Mouse (Mus musculus) stomach, postnatal 0 days (tissue): ENCODE data around the gene Coro2a. TPM values are rescaled to one million over a fixed set of nuclear protein-coding genes. Genes with fewer than 3 reads are reported as not detected.

ENCODE experiments used
- ATAC-seq: fragments of 200-750 bp; cut with Nextera tagmentation; 2 replicates; pipeline ENCODE4 v1.8.0; 2017; ENCODE audit not compliant: low FRiP score, low TSS enrichment
- DNase-seq: peaks from one replicate; pipeline ENCODE4 v3.0.0-alpha.2; 2016; ENCODE audit warnings: low spot score
- H3K27ac ChIP-seq: fragments of 300-500 bp; sonication (generic); replicated peaks from 2 replicates; pipeline ENCODE4 v1.5.1; 2014; ENCODE audit warnings: mild to moderate bottlenecking, control low read depth
- H3K27me3 ChIP-seq: fragments of 300-500 bp; sonication (generic); 2 replicates; pipeline ENCODE4 v1.6.1; 2014; ENCODE audit warnings: low read length; ENCODE audit not compliant: control insufficient read depth, insufficient read depth
- H3K36me3 ChIP-seq: fragments of 300-500 bp; sonication (generic); 2 replicates; pipeline ENCODE4 v1.6.1; 2014; ENCODE audit warnings: low read length, mixed read lengths; ENCODE audit not compliant: control insufficient read depth, insufficient read depth
- H3K4me1 ChIP-seq: fragments of 300-500 bp; sonication (generic); replicated peaks from 2 replicates; pipeline ENCODE4 v1.6.1; 2014; ENCODE audit warnings: antibody characterized with exemption; ENCODE audit not compliant: control insufficient read depth, insufficient read depth
- H3K4me2 ChIP-seq: fragments of 300-500 bp; sonication (generic); replicated peaks from 2 replicates; pipeline ENCODE4 v1.6.1; 2014; ENCODE audit warnings: low read depth, mild to moderate bottlenecking, control low read depth, moderate library complexity
- H3K4me3 ChIP-seq: fragments of 300-500 bp; sonication (generic); 2 replicates; pipeline ENCODE4 v1.5.1; 2014; ENCODE audit warnings: low read depth, low read length, control low read depth
- H3K9ac ChIP-seq: fragments of 300-500 bp; sonication (generic); 2 replicates; pipeline ENCODE4 v1.6.1; 2014; ENCODE audit warnings: mild to moderate bottlenecking, low read length, control low read depth, mixed read lengths
- H3K9me3 ChIP-seq: fragments of 300-500 bp; sonication (generic); 2 replicates; pipeline ENCODE4 v1.6.1; 2016; ENCODE audit warnings: low read length; ENCODE audit not compliant: control insufficient read depth
- CTCF ChIP-seq: IDR thresholded peaks from 2 replicates; pipeline ENCODE4 v1.5.1; 2016; ENCODE audit warnings: antibody characterized with exemption, low read depth, mild to moderate bottlenecking, moderate library complexity
- EP300 ChIP-seq: optimal IDR thresholded peaks from 2 replicates; pipeline ENCODE3; 2016; ENCODE audit warnings: antibody characterized with exemption
- WGBS: fragments of 180-500 bp; shearing (Covaris S2); extraction: QIAGEN DNeasy Blood & Tissue Kit; methylation state at CpG from one replicate; pipeline ENCODE4 v1.1.7; 2014; 5-methylcytosine and 5-hydroxymethylcytosine counted together
- polyA plus RNA-seq: library from polyadenylated mRNA; unstranded; fragments of >200 nt; fragmentation: Nextera tagmentation; extraction: Ambion mirVana; gene quantifications from 2 replicates; pipeline ENCODE4 v1.2.1, GENCODE M21; 2015

The Coro2a gene
- 16.7 and 17.2 TPM in 2 replicates for polyA plus RNA-seq

DNA sequence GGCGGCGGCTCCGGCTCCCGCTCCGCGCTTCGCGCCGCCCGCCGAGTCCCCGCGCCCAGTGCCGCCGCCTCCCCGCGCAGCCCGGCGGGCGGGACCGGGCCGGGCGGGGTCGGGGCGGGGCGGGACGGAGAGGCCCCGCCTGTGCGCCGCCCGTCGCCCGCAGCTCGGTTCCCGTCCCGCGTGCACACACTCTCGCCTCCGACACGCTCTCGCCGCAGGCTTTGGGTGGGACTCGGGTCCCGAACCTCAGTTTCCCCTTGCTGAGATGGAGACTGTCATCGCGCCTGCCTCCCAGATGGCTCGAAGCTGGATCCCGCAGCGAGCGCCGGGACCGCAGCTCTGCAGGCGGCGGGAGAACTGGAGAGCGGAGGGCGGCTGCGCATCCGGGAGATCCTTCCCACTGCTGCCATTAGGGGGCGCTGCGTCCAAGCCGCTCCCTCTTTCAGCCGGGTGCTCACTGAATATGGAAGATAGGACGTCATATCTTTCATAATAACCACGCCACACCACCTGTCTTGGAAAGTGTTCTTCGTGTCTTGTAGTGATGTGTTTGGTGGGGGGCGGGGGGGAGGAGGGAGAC, at the start of gene Coro2a:
Gene Coro2a (minus strand): TSS at position 359 of the 580 bp plus-strand sequence.
- TF ChIP-seq EP300: no peak
- peak; percentile 97 for TF ChIP-seq CTCF
- Histone ChIP-seq H3K4me3 (peak within 1 kb of the TSS; percentile 56), H3K9ac (peak within 1 kb of the TSS; percentile 69), H3K27ac (peak within 1 kb of the TSS; percentile 77), H3K9me3 (no peaks in the 10 kb centered on the region), H3K36me3 (no peaks in the 10 kb centered on the region), H3K4me2 (peak within 1 kb of the TSS; percentile 88), H3K4me1 (no peaks in the 10 kb centered on the region), H3K27me3 (no peaks in the 10 kb centered on the region; the same call in 1 of the 2 replicates)
- ATAC-seq (peak; percentile 65), DNase-seq (peak; percentile 92)
- under 1% methylated on average over 52 of the region's 66 CpGs for WGBS

DNA sequence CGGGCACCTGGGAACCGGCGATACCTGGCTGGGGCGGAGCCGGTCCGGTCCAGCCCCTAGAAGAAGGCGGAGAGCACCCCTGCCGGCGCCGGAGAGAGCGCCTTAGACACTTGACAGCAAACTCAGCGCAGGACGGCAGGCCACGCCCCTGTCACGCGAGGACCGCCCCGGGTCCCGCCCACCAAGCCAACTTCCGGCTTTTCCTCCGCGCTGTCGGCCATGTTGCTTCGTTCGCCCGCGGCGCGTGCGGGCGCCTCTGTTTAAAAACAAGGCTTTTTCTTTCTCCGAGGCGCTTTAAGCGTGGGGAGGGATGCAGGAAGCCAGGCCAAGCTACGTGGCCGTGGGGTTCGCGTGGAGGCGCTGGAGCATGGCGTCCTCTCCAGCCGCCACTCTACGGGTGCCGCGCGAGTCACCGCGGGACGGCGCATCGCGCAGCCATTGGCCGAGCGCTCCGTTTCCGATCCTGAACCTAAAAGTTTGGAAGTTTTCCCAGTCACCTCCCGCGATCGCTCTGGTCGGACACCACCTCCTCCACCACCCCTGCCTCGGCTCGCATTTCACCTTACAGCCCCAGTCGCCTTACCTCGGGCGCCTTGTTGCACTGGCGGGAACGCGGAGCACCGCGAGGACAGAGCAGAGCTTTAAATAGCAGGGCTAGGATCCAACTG, 48.2 kb upstream of the Coro2a start, which contains the start of gene Tbc1d2:
Gene Tbc1d2 (minus strand): TSS at position 124 of the 668 bp plus-strand sequence.
- TF ChIP-seq CTCF (peak; percentile 69), EP300 (no peak)
- peak; percentile 97 for ATAC-seq
- DNase-seq: peak; percentile 96
- Histone ChIP-seq H3K36me3 (no peaks in the 10 kb centered on the region), H3K27ac (peak within 1 kb of the TSS; percentile 93), H3K9me3 (no peaks in the 10 kb centered on the region), H3K4me2 (peak within 1 kb of the TSS; percentile 93), H3K27me3 (no peaks in the 10 kb centered on the region), H3K9ac (peak within 1 kb of the TSS; percentile 73), H3K4me3 (peak within 1 kb of the TSS; percentile 71), H3K4me1 (no peaks in the 10 kb centered on the region)
- WGBS: under 1% methylated on average over 69 of the region's 69 CpGs

DNA sequence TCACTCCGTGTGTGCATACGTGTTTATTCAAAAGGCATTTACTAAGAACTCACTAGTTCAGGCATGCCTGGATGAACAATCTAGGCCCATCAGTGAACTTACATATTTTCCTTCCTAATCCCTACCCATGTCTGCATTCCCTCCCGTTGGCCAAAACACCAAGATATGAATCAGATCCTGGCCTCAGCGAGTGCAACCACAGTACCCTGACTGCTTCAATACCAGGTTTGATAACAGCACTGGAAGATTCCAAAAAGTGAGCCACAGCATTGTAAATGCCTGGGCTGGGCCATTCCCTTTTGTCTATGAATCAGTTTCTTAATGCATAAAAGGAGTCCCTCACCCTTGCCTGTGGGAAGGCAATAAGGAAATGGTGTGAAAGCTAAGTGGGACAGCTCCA, 47.2 kb upstream of the Coro2a start:
- DNase-seq: no peak
- peak overlapping the region; percentile 73 for H3K9ac ChIP-seq
- 17% methylated on average over 4 of the region's 4 CpGs for WGBS
- H3K36me3 ChIP-seq: no peaks in the 10 kb centered on the region
- ATAC-seq: peak; percentile 0; the same call in 1 of the 2 replicates
- no peak for TF ChIP-seq CTCF
- no peak for TF ChIP-seq EP300
- H3K27me3 ChIP-seq: no peaks in the 10 kb centered on the region
- no peaks in the 10 kb centered on the region for H3K9me3 ChIP-seq
- H3K27ac ChIP-seq: peak overlapping the region; percentile 41
- H3K4me1 ChIP-seq: no peaks in the 10 kb centered on the region
- peak overlapping the region; percentile 93 for H3K4me2 ChIP-seq
- peak overlapping the region; percentile 71 for H3K4me3 ChIP-seq

DNA sequence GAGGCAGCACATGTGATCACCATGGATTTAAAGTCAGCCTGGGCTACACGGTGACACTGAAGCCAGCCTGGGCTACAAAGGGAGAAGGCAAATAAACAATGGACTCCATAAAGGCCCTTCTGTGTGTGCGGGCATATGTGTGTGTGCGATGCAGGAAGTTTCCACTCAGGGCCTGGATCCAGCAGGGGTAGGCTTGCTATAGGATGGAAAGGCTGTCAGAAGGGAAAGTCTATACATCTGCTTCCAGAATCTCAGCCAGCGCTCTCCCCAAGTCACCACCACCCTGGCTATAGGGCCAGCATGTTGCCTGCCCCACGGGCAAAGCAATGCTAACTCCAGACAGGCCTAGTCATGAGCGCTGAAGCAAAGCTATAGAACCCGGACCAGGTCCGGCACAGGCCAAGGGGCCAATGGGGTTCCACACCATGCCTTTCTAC, 41.7 kb upstream of the Coro2a start:
- Histone ChIP-seq H3K4me3 (no peak overlapping the region), H3K9ac (no peak overlapping the region), H3K27me3 (no peaks in the 10 kb centered on the region), H3K4me1 (no peaks in the 10 kb centered on the region), H3K36me3 (no peaks in the 10 kb centered on the region), H3K27ac (peak overlapping the region; percentile 77), H3K4me2 (no peak overlapping the region), H3K9me3 (no peaks in the 10 kb centered on the region)
- DNase-seq: no peak
- TF ChIP-seq CTCF (no peak), EP300 (no peak)
- 82% methylated on average over 8 of the region's 8 CpGs for WGBS
- peak; percentile 57 for ATAC-seq

DNA sequence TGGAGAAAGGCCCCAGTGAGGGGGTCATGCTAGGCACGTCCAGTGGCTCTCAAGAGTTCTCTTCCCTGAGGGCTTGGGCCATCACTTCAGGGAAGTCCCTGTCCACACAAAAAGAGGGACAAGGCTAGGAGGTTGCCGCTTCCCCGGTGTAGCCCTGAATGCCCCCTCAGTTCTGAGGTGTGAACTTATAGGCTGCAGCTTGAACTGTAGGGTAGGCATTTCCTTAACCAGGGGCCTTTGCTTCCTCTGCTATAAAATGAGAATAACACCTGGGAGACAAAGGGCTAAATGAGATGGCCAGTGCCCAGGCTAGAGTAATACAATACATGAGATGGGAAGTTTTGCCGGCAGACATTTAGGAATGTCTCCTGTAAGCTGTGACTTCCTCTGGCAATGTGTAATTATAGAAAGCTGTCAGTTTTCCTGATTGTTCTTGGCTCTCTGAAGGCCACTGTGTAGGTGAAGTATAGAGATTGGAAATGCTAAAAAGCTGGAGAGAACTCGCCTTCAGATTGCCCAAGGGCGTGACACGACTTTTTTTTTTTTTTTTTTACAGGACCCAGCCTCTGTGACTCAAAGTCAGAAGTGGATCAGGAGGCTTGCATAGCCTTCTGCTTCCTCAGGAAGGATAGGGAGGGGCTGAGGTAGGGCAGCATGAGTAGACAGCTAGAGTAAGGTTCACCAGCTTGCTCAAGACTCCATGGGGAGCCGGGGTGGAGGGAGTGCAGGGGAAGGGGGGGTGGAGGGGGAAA, 41.1 kb upstream of the Coro2a start:
- ATAC-seq (peak; percentile 94), DNase-seq (peak; percentile 70)
- H3K27ac ChIP-seq: peak overlapping the region; percentile 77
- no peak for TF ChIP-seq EP300
- no peak for TF ChIP-seq CTCF
- no peaks in the 10 kb centered on the region for H3K4me1 ChIP-seq
- no peaks in the 10 kb centered on the region for H3K36me3 ChIP-seq
- no peak overlapping the region for H3K4me2 ChIP-seq
- H3K27me3 ChIP-seq: no peaks in the 10 kb centered on the region
- H3K4me3 ChIP-seq: no peak overlapping the region
- WGBS: 57% methylated on average over 8 of the region's 8 CpGs
- no peaks in the 10 kb centered on the region for H3K9me3 ChIP-seq
- H3K9ac ChIP-seq: no peak overlapping the region
